Mouse (Mus musculus): Measurements from ENCODE around the gene Slc35e3. TPM values are rescaled to one million over a fixed set of nuclear protein-coding genes. Genes with fewer than 3 reads are reported as not detected.

Slc35e3 gene
- polyA plus RNA-seq, 1 experiment from 2014 or later: 19.5 TPM

GRCm38 (mm10) chr10:117713466-117713865 lies 32.7 kb downstream of the Slc35e3 start:
- no peaks in the 10 kb centered on the region for H3K9me3 ChIP-seq (replicated peaks)
- WGBS: 94% methylated on average over 8 of the region's 8 CpGs
- H3K4me3 ChIP-seq: no peak overlapping the region
- H3K36me3 ChIP-seq: peaks cover 8% of the 10 kb centered on the region
- no peaks in the 10 kb centered on the region for H3K27me3 ChIP-seq (ENCODE audit: low read depth, poor library complexity, severe bottlenecking)
- H3K4me1 ChIP-seq: peaks cover 31% of the 10 kb centered on the region
- no peak overlapping the region for H3K27ac ChIP-seq (replicated peaks)
- DNase-seq (ENCODE audit: low spot score): no peak

GRCm38 (mm10) chr10:117712871-117713270 lies 33.3 kb downstream of the Slc35e3 start:
- Histone ChIP-seq H3K9me3 (replicated peaks) (no peaks in the 10 kb centered on the region), H3K27ac (replicated peaks) (no peak overlapping the region), H3K4me3 (no peak overlapping the region), H3K36me3 (peaks cover 14% of the 10 kb centered on the region), H3K27me3 (ENCODE audit: low read depth, poor library complexity, severe bottlenecking) (no peaks in the 10 kb centered on the region), H3K4me1 (peaks cover 28% of the 10 kb centered on the region)
- no peak for DNase-seq (ENCODE audit: low spot score)
- WGBS: 95% methylated on average over 9 of the region's 9 CpGs

GRCm38 (mm10) chr10:117712191-117712754 lies 33.9 kb downstream of the Slc35e3 start:
- Histone ChIP-seq H3K27ac (replicated peaks) (no peak overlapping the region), H3K9me3 (replicated peaks) (no peaks in the 10 kb centered on the region), H3K36me3 (peaks cover 20% of the 10 kb centered on the region), H3K27me3 (ENCODE audit: low read depth, poor library complexity, severe bottlenecking) (no peaks in the 10 kb centered on the region), H3K4me3 (no peak overlapping the region), H3K4me1 (peaks cover 22% of the 10 kb centered on the region)
- no peak for DNase-seq (ENCODE audit: low spot score)
- 93% methylated on average over 9 of the region's 9 CpGs for WGBS

GRCm38 (mm10) chr10:117711408-117711807 lies 34.8 kb downstream of the Slc35e3 start:
- Histone ChIP-seq H3K4me3 (peak overlapping the region; percentile 90), H3K9me3 (replicated peaks) (no peaks in the 10 kb centered on the region), H3K27ac (replicated peaks) (peak overlapping the region; percentile 100), H3K27me3 (ENCODE audit: low read depth, poor library complexity, severe bottlenecking) (no peaks in the 10 kb centered on the region), H3K36me3 (peaks cover 28% of the 10 kb centered on the region), H3K4me1 (peaks cover 19% of the 10 kb centered on the region)
- WGBS: 70% methylated on average over 5 of the region's 5 CpGs
- DNase-seq (ENCODE audit: low spot score): no peak

GRCm38 (mm10) chr10:117710604-117711141 lies 35.5 kb downstream of the Slc35e3 start, which contains the start of gene Mdm2:
Gene Mdm2 (minus strand): TSS chr10:117710758.
- DNase-seq (ENCODE audit: low spot score): peak; percentile 96
- under 1% methylated on average over 52 of the region's 52 CpGs for WGBS
- Histone ChIP-seq H3K4me1 (peaks cover 19% of the 10 kb centered on the region), H3K27me3 (ENCODE audit: low read depth, poor library complexity, severe bottlenecking) (no peaks in the 10 kb centered on the region), H3K36me3 (peaks cover 36% of the 10 kb centered on the region), H3K27ac (replicated peaks) (peak within 1 kb of the TSS; percentile 100), H3K4me3 (peak within 1 kb of the TSS; percentile 90), H3K9me3 (replicated peaks) (no peaks in the 10 kb centered on the region)

- Histone ChIP-seq H3K4me3 (peak overlapping the region; percentile 90), H3K4me1 (peaks cover 19% of the 10 kb centered on the region), H3K9me3 (replicated peaks) (no peaks in the 10 kb centered on the region), H3K27ac (replicated peaks) (peak overlapping the region; percentile 100), H3K36me3 (peaks cover 42% of the 10 kb centered on the region), H3K27me3 (ENCODE audit: low read depth, poor library complexity, severe bottlenecking) (no peaks in the 10 kb centered on the region)
- WGBS: under 1% methylated on average over 65 of the region's 71 CpGs
- peak; percentile 90 for DNase-seq (ENCODE audit: low spot score)
These were observed 36.1 kb downstream of the Slc35e3 start for GRCm38 (mm10) chr10:117709930-117710603.

GRCm38 (mm10) chr10:117709326-117709830 lies 36.8 kb downstream of the Slc35e3 start:
- no peaks in the 10 kb centered on the region for H3K27me3 ChIP-seq (ENCODE audit: low read depth, poor library complexity, severe bottlenecking)
- peak overlapping the region; percentile 100 for H3K27ac ChIP-seq (replicated peaks)
- H3K4me1 ChIP-seq: peaks cover 19% of the 10 kb centered on the region
- no peak for DNase-seq (ENCODE audit: low spot score)
- H3K36me3 ChIP-seq: peaks cover 49% of the 10 kb centered on the region
- H3K9me3 ChIP-seq (replicated peaks): no peaks in the 10 kb centered on the region
- 65% methylated on average over 12 of the region's 12 CpGs for WGBS
- H3K4me3 ChIP-seq: peak overlapping the region; percentile 90

GRCm38 (mm10) chr10:117708856-117709255 lies 37.3 kb downstream of the Slc35e3 start:
- Histone ChIP-seq H3K27ac (replicated peaks) (no peak overlapping the region), H3K27me3 (ENCODE audit: low read depth, poor library complexity, severe bottlenecking) (no peaks in the 10 kb centered on the region), H3K4me3 (peak overlapping the region; percentile 90), H3K9me3 (replicated peaks) (no peaks in the 10 kb centered on the region), H3K4me1 (peaks cover 19% of the 10 kb centered on the region), H3K36me3 (peaks cover 54% of the 10 kb centered on the region)
- no peak for DNase-seq (ENCODE audit: low spot score)
- WGBS: 93% methylated on average over 9 of the region's 9 CpGs

GRCm38 (mm10) chr10:117708376-117708775 lies 37.8 kb downstream of the Slc35e3 start:
- Histone ChIP-seq H3K27me3 (ENCODE audit: low read depth, poor library complexity, severe bottlenecking) (no peaks in the 10 kb centered on the region), H3K36me3 (peaks cover 59% of the 10 kb centered on the region), H3K4me1 (peaks cover 19% of the 10 kb centered on the region), H3K4me3 (no peak overlapping the region), H3K27ac (replicated peaks) (no peak overlapping the region), H3K9me3 (replicated peaks) (no peaks in the 10 kb centered on the region)
- DNase-seq (ENCODE audit: low spot score): no peak
- 96% methylated on average over 2 of the region's 2 CpGs for WGBS

GRCm38 (mm10) chr10:117707114-117707838 lies 38.9 kb downstream of the Slc35e3 start:
- 90% methylated on average over 2 of the region's 2 CpGs for WGBS
- peaks cover 70% of the 10 kb centered on the region for H3K36me3 ChIP-seq

GRCm38 (mm10) chr10:117706440-117706839 lies 39.7 kb downstream of the Slc35e3 start:
- Histone ChIP-seq H3K27me3 (ENCODE audit: low read depth, poor library complexity, severe bottlenecking) (no peaks in the 10 kb centered on the region), H3K4me3 (no peak overlapping the region), H3K27ac (replicated peaks) (no peak overlapping the region), H3K9me3 (replicated peaks) (no peaks in the 10 kb centered on the region), H3K4me1 (peaks cover 17% of the 10 kb centered on the region), H3K36me3 (peaks cover 78% of the 10 kb centered on the region)
- DNase-seq (ENCODE audit: low spot score): no peak
- 94% methylated on average over 6 of the region's 6 CpGs for WGBS

More at GRCm38 (mm10) chr10:117707114-117707838, 38.9 kb downstream of the Slc35e3 start:
- H3K4me1 ChIP-seq: peaks cover 19% of the 10 kb centered on the region
- H3K4me3 ChIP-seq: no peak overlapping the region
- H3K27me3 ChIP-seq (ENCODE audit: low read depth, poor library complexity, severe bottlenecking): no peaks in the 10 kb centered on the region
- no peaks in the 10 kb centered on the region for H3K9me3 ChIP-seq (replicated peaks)
- no peak for DNase-seq (ENCODE audit: low spot score)
- H3K27ac ChIP-seq (replicated peaks): no peak overlapping the region

GRCm38 (mm10) chr10:117705806-117706205 lies 40.4 kb downstream of the Slc35e3 start:
- Histone ChIP-seq H3K4me3 (no peak overlapping the region), H3K27ac (replicated peaks) (no peak overlapping the region), H3K4me1 (peaks cover 12% of the 10 kb centered on the region), H3K27me3 (ENCODE audit: low read depth, poor library complexity, severe bottlenecking) (no peaks in the 10 kb centered on the region), H3K9me3 (replicated peaks) (no peaks in the 10 kb centered on the region), H3K36me3 (peaks cover 84% of the 10 kb centered on the region)
- DNase-seq (ENCODE audit: low spot score): no peak

Measured in midbrain, embryonic 10.5 days (tissue).